Mouse (Mus musculus) neural tube, embryonic 15.5 days (tissue): ENCODE data around the gene Taok1. TPM values are rescaled to one million over a fixed set of nuclear protein-coding genes. Genes with fewer than 3 reads are reported as not detected.
"Not testable (repeated sequence)": the region's sequence is repeated elsewhere in the genome, so short reads cannot be mapped to it uniquely, and the experiment has no call there.

ENCODE experiments used
- ATAC-seq: fragments of 200-750 bp; cut with Nextera tagmentation; 2 replicates; pipeline ENCODE4 v1.8.0; 2017; ENCODE audit warnings: mild to moderate bottlenecking, moderate TSS enrichment, moderate library complexity; ENCODE audit not compliant: low FRiP score
- H3K27ac ChIP-seq: fragments of 300-500 bp; sonication (generic); replicated peaks from 2 replicates; pipeline ENCODE4 v1.5.1; 2015; ENCODE audit warnings: mild to moderate bottlenecking, inconsistent platforms
- H3K27me3 ChIP-seq: fragments of 300-500 bp; sonication (generic); replicated peaks from 2 replicates; pipeline ENCODE4 v1.6.1; 2015; ENCODE audit warnings: inconsistent platforms
- H3K36me3 ChIP-seq: fragments of 300-500 bp; sonication (generic); 2 replicates; pipeline ENCODE4 v1.6.1; 2015; ENCODE audit warnings: inconsistent platforms
- H3K4me1 ChIP-seq: fragments of 300-500 bp; sonication (generic); 2 replicates; pipeline ENCODE4 v1.6.1; 2015; ENCODE audit warnings: inconsistent platforms
- H3K4me2 ChIP-seq: fragments of 300-500 bp; sonication (generic); 2 replicates; pipeline ENCODE4 v1.6.1; 2015; ENCODE audit warnings: inconsistent platforms, mild to moderate bottlenecking, moderate library complexity
- H3K4me3 ChIP-seq: fragments of 300-500 bp; sonication (generic); replicated peaks from 2 replicates; pipeline ENCODE4 v1.5.1; 2015; ENCODE audit warnings: mild to moderate bottlenecking, inconsistent platforms
- H3K9ac ChIP-seq: fragments of 300-500 bp; sonication (generic); replicated peaks from 2 replicates; pipeline ENCODE4 v1.6.1; 2015; ENCODE audit warnings: mild to moderate bottlenecking, inconsistent platforms
- H3K9me3 ChIP-seq: fragments of 300-500 bp; sonication (generic); replicated peaks from 2 replicates; pipeline ENCODE4 v1.6.1; 2016; ENCODE audit warnings: inconsistent platforms
- WGBS: fragments of 180-500 bp; shearing (Covaris S2); methylation state at CpG from one replicate; pipeline ENCODE4 v1.1.7; 2015; ENCODE audit warnings: mixed read lengths; 5-methylcytosine and 5-hydroxymethylcytosine counted together
- polyA plus RNA-seq: library from polyadenylated mRNA; unstranded; fragments of >200 nt; fragmentation: Nextera tagmentation; extraction: Ambion mirVana; gene quantifications from 2 replicates; pipeline ENCODE4 v1.2.1, GENCODE M21; 2015

Taok1 gene
- 17.3 and 18.7 TPM in 2 replicates for polyA plus RNA-seq

- peak within 1 kb of the TSS; percentile 99 for H3K9ac ChIP-seq
- under 1% methylated on average over 55 of the region's 71 CpGs for WGBS
- H3K9me3 ChIP-seq: no peaks in the 10 kb centered on the region
- H3K27me3 ChIP-seq: no peaks in the 10 kb centered on the region
- no peaks in the 10 kb centered on the region for H3K36me3 ChIP-seq
- H3K4me1 ChIP-seq: peaks cover 32% of the 10 kb centered on the region
- peak; percentile 95 for ATAC-seq
- peak within 1 kb of the TSS; percentile 97 for H3K27ac ChIP-seq
- H3K4me3 ChIP-seq: peak within 1 kb of the TSS; percentile 98
- peak within 1 kb of the TSS; percentile 81 for H3K4me2 ChIP-seq
Measured at GRCm38 (mm10) chr11:77607538-77608455, at the start of gene Taok1. Taok1 (minus strand) TSS chr11:77607815.

GRCm38 (mm10) chr11:77653406-77654190, 46.0 kb upstream of the Taok1 start:
- H3K4me2 ChIP-seq, ATAC-seq, H3K36me3 ChIP-seq, H3K4me1 ChIP-seq, H3K9me3 ChIP-seq, H3K27me3 ChIP-seq, H3K27ac ChIP-seq, H3K9ac ChIP-seq, H3K4me3 ChIP-seq: not testable (repeated sequence)
- WGBS: 96% methylated on average over 4 of the region's 4 CpGs

- Histone ChIP-seq H3K4me3 (no peak overlapping the region), H3K4me1 (no peaks in the 10 kb centered on the region), H3K27me3 (no peaks in the 10 kb centered on the region), H3K27ac (no peak overlapping the region), H3K9ac (no peak overlapping the region), H3K36me3 (no peaks in the 10 kb centered on the region), H3K9me3 (no peaks in the 10 kb centered on the region), H3K4me2 (no peak overlapping the region)
- no peak for ATAC-seq
- WGBS: 61% methylated on average over 6 of the region's 6 CpGs
Measured at GRCm38 (mm10) chr11:77652484-77652883, 44.9 kb upstream of the Taok1 start.

GRCm38 (mm10) chr11:77648878-77649277, 41.3 kb upstream of the Taok1 start:
- Histone ChIP-seq H3K9me3 (no peaks in the 10 kb centered on the region), H3K4me2 (no peak overlapping the region), H3K27ac (no peak overlapping the region), H3K9ac (no peak overlapping the region), H3K4me1 (no peaks in the 10 kb centered on the region), H3K4me3 (no peak overlapping the region), H3K36me3 (no peaks in the 10 kb centered on the region), H3K27me3 (no peaks in the 10 kb centered on the region)
- 82% methylated on average over 7 of the region's 7 CpGs for WGBS
- no peak for ATAC-seq

GRCm38 (mm10) chr11:77645481-77645880, 37.9 kb upstream of the Taok1 start:
- no peaks in the 10 kb centered on the region for H3K9me3 ChIP-seq
- H3K9ac ChIP-seq: no peak overlapping the region
- no peaks in the 10 kb centered on the region for H3K4me1 ChIP-seq
- no peak overlapping the region for H3K4me3 ChIP-seq
- H3K36me3 ChIP-seq: no peaks in the 10 kb centered on the region
- 86% methylated on average over 4 of the region's 4 CpGs for WGBS
- H3K4me2 ChIP-seq: no peak overlapping the region
- no peaks in the 10 kb centered on the region for H3K27me3 ChIP-seq
- no peak for ATAC-seq
- H3K27ac ChIP-seq: no peak overlapping the region

- no peak for ATAC-seq
Measured at GRCm38 (mm10) chr11:77641390-77641789, 33.8 kb upstream of the Taok1 start.

GRCm38 (mm10) chr11:77630257-77630670, 22.6 kb upstream of the Taok1 start:
- 14% methylated on average over 8 of the region's 8 CpGs for WGBS
- no peaks in the 10 kb centered on the region for H3K9me3 ChIP-seq
- peak overlapping the region; percentile 32 for H3K4me3 ChIP-seq
- H3K9ac ChIP-seq: no peak overlapping the region
- peak overlapping the region; percentile 56 for H3K27ac ChIP-seq
- no peaks in the 10 kb centered on the region for H3K27me3 ChIP-seq
- peak; percentile 73; the same call in 1 of the 2 replicates for ATAC-seq
- H3K4me1 ChIP-seq: peaks cover 12% of the 10 kb centered on the region
- H3K4me2 ChIP-seq: peak overlapping the region; percentile 60
- no peaks in the 10 kb centered on the region for H3K36me3 ChIP-seq

More at GRCm38 (mm10) chr11:77641390-77641789, 33.8 kb upstream of the Taok1 start:
- no peak overlapping the region for H3K4me2 ChIP-seq
- 82% methylated on average over 9 of the region's 9 CpGs for WGBS
- H3K27ac ChIP-seq: no peak overlapping the region
- no peaks in the 10 kb centered on the region for H3K27me3 ChIP-seq
- H3K4me1 ChIP-seq: no peaks in the 10 kb centered on the region
- H3K36me3 ChIP-seq: no peaks in the 10 kb centered on the region
- H3K9ac ChIP-seq: no peak overlapping the region
- H3K4me3 ChIP-seq: no peak overlapping the region
- H3K9me3 ChIP-seq: no peaks in the 10 kb centered on the region

GRCm38 (mm10) chr11:77629476-77629875, 21.9 kb upstream of the Taok1 start:
- Histone ChIP-seq H3K9ac (no peak overlapping the region), H3K27me3 (no peaks in the 10 kb centered on the region), H3K27ac (no peak overlapping the region), H3K9me3 (no peaks in the 10 kb centered on the region), H3K4me3 (no peak overlapping the region), H3K4me1 (peaks cover 20% of the 10 kb centered on the region), H3K36me3 (no peaks in the 10 kb centered on the region), H3K4me2 (no peak overlapping the region)
- WGBS: 0% methylated on average over 1 of the region's 1 CpGs
- no peak for ATAC-seq

- ATAC-seq: no peak
- H3K27ac ChIP-seq: no peak overlapping the region
- no peak overlapping the region for H3K9ac ChIP-seq
- no peaks in the 10 kb centered on the region for H3K9me3 ChIP-seq
- 67% methylated on average over 5 of the region's 5 CpGs for WGBS
- H3K36me3 ChIP-seq: no peaks in the 10 kb centered on the region
- H3K27me3 ChIP-seq: no peaks in the 10 kb centered on the region
- no peak overlapping the region for H3K4me3 ChIP-seq
- H3K4me2 ChIP-seq: no peak overlapping the region
- peaks cover 27% of the 10 kb centered on the region for H3K4me1 ChIP-seq
Measured at GRCm38 (mm10) chr11:77626596-77627535, 19.3 kb upstream of the Taok1 start.

- peak overlapping the region; percentile 40 for H3K4me3 ChIP-seq
- no peaks in the 10 kb centered on the region for H3K27me3 ChIP-seq
- no peaks in the 10 kb centered on the region for H3K36me3 ChIP-seq
- 2% methylated on average over 11 of the region's 11 CpGs for WGBS
- H3K4me1 ChIP-seq: peaks cover 26% of the 10 kb centered on the region
- H3K9ac ChIP-seq: peak overlapping the region; percentile 49
- peak; percentile 77 for ATAC-seq
- H3K4me2 ChIP-seq: peak overlapping the region; percentile 87
- H3K27ac ChIP-seq: peak overlapping the region; percentile 84
- H3K9me3 ChIP-seq: no peaks in the 10 kb centered on the region
Measured at GRCm38 (mm10) chr11:77625061-77625855, 17.6 kb upstream of the Taok1 start.
